Mouse (Mus musculus) urinary bladder, postnatal 0 days (tissue): ENCODE data around the gene Gm7233. TPM values are rescaled to one million over a fixed set of nuclear protein-coding genes. Genes with fewer than 3 reads are reported as not detected.

Source experiments
- polyA plus RNA-seq: library from polyadenylated mRNA; unstranded; fragments of >200 nt; fragmentation: Nextera tagmentation; extraction: Ambion mirVana; gene quantifications from 2 replicates; pipeline ENCODE4 v1.2.1, GENCODE M21; 2015

Gene Gm7233
- polyA plus RNA-seq: not detected in 2 replicates

DNA sequence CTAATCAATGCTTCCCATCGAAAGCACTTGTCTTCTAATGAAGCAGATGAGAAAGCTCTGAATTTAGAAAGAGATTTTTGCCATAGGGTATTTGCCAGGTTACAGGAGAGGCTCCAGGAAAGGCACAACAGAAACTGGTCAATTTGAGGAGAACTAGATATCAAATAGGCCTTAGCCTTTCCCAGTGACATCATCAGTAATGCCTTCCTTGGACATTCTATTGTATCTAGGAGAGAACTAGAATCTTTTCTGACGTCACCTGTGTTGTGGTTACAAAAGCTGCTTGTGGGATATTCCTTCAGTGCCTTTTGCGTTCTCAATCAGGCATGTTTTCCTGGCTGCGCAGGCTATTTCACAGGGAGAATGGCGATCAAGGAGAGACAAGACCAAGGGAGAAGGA lies at the start of gene Gm7233:
Gene Gm7233 (plus strand): TSS at position 301 of the 400 bp plus-strand sequence.

DNA sequence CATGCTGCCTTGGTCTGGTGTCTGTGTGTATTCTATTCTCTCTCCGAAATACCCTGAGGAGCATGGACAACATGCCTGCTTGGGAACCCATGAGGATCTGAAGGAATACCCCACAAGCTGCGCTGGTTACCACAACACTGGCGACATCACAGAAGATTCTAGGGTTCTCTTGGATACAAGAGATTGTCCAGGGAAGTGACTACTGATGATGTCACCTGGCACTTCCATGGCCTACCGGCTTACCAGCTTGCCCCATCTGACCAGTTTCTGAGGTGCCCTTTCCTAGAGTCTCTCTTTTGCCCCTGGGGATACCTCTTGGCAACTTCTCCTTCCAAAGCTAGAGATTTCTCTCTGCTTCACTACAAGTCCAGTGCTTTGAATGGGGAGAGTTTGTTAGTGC lies 55.5 kb downstream of the Gm7233 start, which contains the start of gene Gm8122:
Gene Gm8122 (minus strand): TSS at position 101 of the 400 bp plus-strand sequence.

Other genes with a start within 250 kb of the Gm7233 start
- not detected in 2 replicates for gene Gm8082, start 186.2 kb upstream of the Gm7233 start, polyA plus RNA-seq
- gene Gm10376, start 164.2 kb upstream of the Gm7233 start, polyA plus RNA-seq: not detected in 2 replicates
- gene Gm8094, start 103.2 kb upstream of the Gm7233 start, polyA plus RNA-seq: not detected in 2 replicates
- gene Gm8104, start 79.3 kb upstream of the Gm7233 start, polyA plus RNA-seq: not detected in 2 replicates
- not detected in 2 replicates for gene Gm8122, start 55.4 kb downstream of the Gm7233 start, polyA plus RNA-seq
- gene Gm8126, start 78.8 kb downstream of the Gm7233 start, polyA plus RNA-seq: not detected in 2 replicates
- gene Gm9732, start 95.2 kb downstream of the Gm7233 start, polyA plus RNA-seq: not detected in 2 replicates
- gene Gm8127, start 114.0 kb downstream of the Gm7233 start, polyA plus RNA-seq: not detected in 2 replicates
- gene 1700001F09Rik, start 167.9 kb downstream of the Gm7233 start, polyA plus RNA-seq: not detected in 2 replicates
- not detected in 2 replicates for gene Gm8138, start 236.5 kb downstream of the Gm7233 start, polyA plus RNA-seq